ENCODE assay signal across 27 mouse cellular contexts in the genomic region with DNA sequence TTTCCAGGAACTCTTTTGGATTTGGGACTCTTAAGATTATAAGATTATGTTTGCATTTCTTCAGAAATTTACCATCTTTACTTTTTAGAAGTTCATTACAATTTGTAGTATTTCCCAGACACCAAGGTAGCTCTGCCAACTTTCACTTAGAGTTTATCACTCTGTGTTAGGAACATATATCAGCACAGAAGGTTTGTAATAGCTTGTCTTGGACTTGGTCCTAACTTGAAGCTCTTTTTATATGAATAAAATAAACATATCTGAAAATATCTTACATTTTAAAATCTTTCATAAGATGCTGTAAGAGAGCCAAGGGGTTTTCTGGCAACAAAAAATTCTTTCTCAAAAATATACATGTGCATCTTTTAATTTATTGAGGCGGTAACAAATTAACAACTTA.
"Had no signal": no experiment of that assay in that cellular context is flagged by ENCODE, and none has a peak within 500 bp of the region (broad histone marks: within the 10 kb centered on the region; RNA-seq: fewer than 3 reads in every experiment).

No protein-coding gene starts in this region.

- H3K27ac ChIP-seq: gastrocnemius, adult 2 months; heart, embryonic 10.5 days; hindbrain, embryonic 10.5 days; hindbrain, embryonic 13.5 days; hindbrain, embryonic 15.5 days; hindbrain, postnatal 0 days; kidney, embryonic 15.5 days; kidney, postnatal 0 days; left cerebral cortex, adult 2 months; limb, embryonic 10.5 days; limb, embryonic 12.5 days; liver, embryonic 13.5 days; liver, embryonic 15.5 days had no signal

- DNase-seq: gastrocnemius, adult 2 months; gastrocnemius, postnatal 10 days; gastrocnemius, postnatal 25 days; heart, adult 18-20 months; heart, postnatal 10 days; heart, postnatal 4 days; kidney, adult 11 months; kidney, adult 2 months; kidney, adult 9 months; kidney, postnatal 14 days; kidney, postnatal 36 days; liver; liver, embryonic 13.5 days had no signal

- ATAC-seq: hindbrain, postnatal 0 days; intestine, embryonic 16.5 days had no signal

- H3K4me1 ChIP-seq: heart, embryonic 10.5 days; heart, embryonic 12.5 days; hindbrain, embryonic 10.5 days; hindbrain, embryonic 13.5 days; hindbrain, embryonic 15.5 days; kidney, embryonic 15.5 days; limb, embryonic 10.5 days; limb, embryonic 12.5 days; liver, embryonic 13.5 days; liver, embryonic 15.5 days had no signal

- H3K36me3 ChIP-seq: heart, embryonic 10.5 days; heart, embryonic 12.5 days; hindbrain, embryonic 10.5 days; hindbrain, embryonic 13.5 days; hindbrain, embryonic 15.5 days; kidney, embryonic 15.5 days; limb, embryonic 10.5 days; limb, embryonic 12.5 days; liver, embryonic 13.5 days; liver, embryonic 15.5 days had no signal

- H3K4me3 ChIP-seq: gastrocnemius, adult 2 months; heart, embryonic 10.5 days; heart, embryonic 12.5 days; hindbrain, embryonic 10.5 days; hindbrain, embryonic 13.5 days; hindbrain, embryonic 15.5 days; kidney, embryonic 15.5 days; left cerebral cortex, adult 2 months; limb, embryonic 10.5 days; limb, embryonic 12.5 days; liver, embryonic 13.5 days; liver, embryonic 15.5 days had no signal

- H3K27me3 ChIP-seq: heart, embryonic 12.5 days; hindbrain, embryonic 13.5 days; hindbrain, embryonic 15.5 days; kidney, embryonic 15.5 days; limb, embryonic 12.5 days; liver, embryonic 13.5 days; liver, embryonic 15.5 days had no signal

- H3K9ac ChIP-seq: heart, embryonic 12.5 days; hindbrain, embryonic 13.5 days; hindbrain, embryonic 15.5 days; kidney, embryonic 15.5 days; limb, embryonic 12.5 days; liver, embryonic 13.5 days; liver, embryonic 15.5 days had no signal

- H3K9me3 ChIP-seq: heart, embryonic 10.5 days; heart, embryonic 12.5 days; hindbrain, embryonic 10.5 days; hindbrain, embryonic 13.5 days; hindbrain, embryonic 15.5 days; kidney, embryonic 15.5 days; limb, embryonic 10.5 days; limb, embryonic 12.5 days; liver, embryonic 13.5 days; liver, embryonic 15.5 days had no signal

- H3K4me2 ChIP-seq: heart, embryonic 12.5 days; hindbrain, embryonic 13.5 days; hindbrain, embryonic 15.5 days; kidney, embryonic 15.5 days; limb, embryonic 12.5 days; liver, embryonic 11.5 days; liver, embryonic 13.5 days; liver, embryonic 15.5 days had no signal
